Mouse (Mus musculus) myocyte (in vitro differentiated cells): Measurements from ENCODE around the gene Arsk. TPM values are rescaled to one million over a fixed set of nuclear protein-coding genes. Genes with fewer than 3 reads are reported as not detected.

Experiments
- H3K27me3 ChIP-seq: one replicate; pipeline ENCODE4 v1.6.1; 2011; ENCODE audit not compliant: control insufficient read depth, insufficient read depth, insufficient read length
- H3K36me3 ChIP-seq: one replicate; pipeline ENCODE4 v1.6.1; 2011; ENCODE audit not compliant: control insufficient read depth, insufficient read depth
- H3K4me2 ChIP-seq: one replicate; pipeline ENCODE4 v1.6.1; 2011; ENCODE audit warnings: low read depth, control low read depth
- H3K4me3 ChIP-seq: one replicate; pipeline ENCODE4 v1.5.1; 2011; ENCODE audit warnings: mild to moderate bottlenecking, control low read depth, moderate library complexity
- H3K79me2 ChIP-seq: one replicate; pipeline ENCODE4 v1.6.1; 2011; ENCODE audit not compliant: control insufficient read depth, insufficient read depth
- H3ac ChIP-seq: one replicate; pipeline ENCODE4 v1.6.1; 2011; ENCODE audit not compliant: control insufficient read depth, insufficient read length
- CEBPB ChIP-seq: IDR thresholded peaks from 2 replicates; pipeline ENCODE4 v1.6.1; 2011; ENCODE audit warnings: mild to moderate bottlenecking, moderate library complexity; ENCODE audit not compliant: poor library complexity, insufficient read depth, severe bottlenecking
- E2F4 ChIP-seq: IDR thresholded peaks from one replicate; pipeline ENCODE4 v1.6.1; 2011; ENCODE audit warnings: mild to moderate bottlenecking, control low read depth, moderate library complexity; ENCODE audit not compliant: insufficient read depth
- MAX ChIP-seq: IDR thresholded peaks from one replicate; pipeline ENCODE4 v1.6.1; 2011; ENCODE audit warnings: low read depth, mild to moderate bottlenecking, control low read depth
- MYOD1 ChIP-seq, 3 experiments: IDR thresholded peaks; one replicate each; pipeline ENCODE4 v1.6.1; 2011; ENCODE audit warnings: control low read depth in 2 of 3, low read depth in 2 of 3, mild to moderate bottlenecking in 2 of 3, moderate library complexity in 1 of 3; ENCODE audit not compliant: insufficient read length in 2 of 3, control insufficient read depth in 1 of 3
- MYOG ChIP-seq, 3 experiments: IDR thresholded peaks; one replicate each; pipeline ENCODE4 v1.6.1; 2011; ENCODE audit warnings: control low read depth in 2 of 3, low read depth in 2 of 3, mild to moderate bottlenecking in 2 of 3; ENCODE audit not compliant: insufficient read length in 2 of 3, control insufficient read depth in 1 of 3, insufficient read depth in 1 of 3
- POLR2A ChIP-seq: IDR thresholded peaks from one replicate; pipeline ENCODE4 v1.6.1; 2011; ENCODE audit warnings: low read depth, mild to moderate bottlenecking, control low read depth, moderate library complexity; ENCODE audit not compliant: insufficient read length
- POLR2AphosphoS2 ChIP-seq: IDR thresholded peaks from one replicate; pipeline ENCODE4 v1.6.1; 2011; ENCODE audit warnings: low read depth, control low read depth; ENCODE audit not compliant: insufficient read length
- REST ChIP-seq: IDR thresholded peaks from one replicate; pipeline ENCODE4 v1.6.1; 2011; ENCODE audit warnings: mild to moderate bottlenecking, control low read depth, moderate library complexity; ENCODE audit not compliant: insufficient read depth, insufficient read length
- SRF ChIP-seq: IDR thresholded peaks from one replicate; pipeline ENCODE4 v1.6.1; 2011; ENCODE audit warnings: low read depth; ENCODE audit not compliant: control insufficient read depth, insufficient read length
- TCF12 ChIP-seq: IDR thresholded peaks from one replicate; pipeline ENCODE4 v1.6.1; 2011; ENCODE audit warnings: mild to moderate bottlenecking, control low read depth; ENCODE audit not compliant: poor library complexity, insufficient read depth, severe bottlenecking
- TCF3 ChIP-seq: IDR thresholded peaks from one replicate; pipeline ENCODE4 v1.6.1; 2011; ENCODE audit warnings: low read depth, control low read depth; ENCODE audit not compliant: insufficient read length
- USF1 ChIP-seq: IDR thresholded peaks from one replicate; pipeline ENCODE4 v1.6.1; 2011; ENCODE audit warnings: low read depth, mild to moderate bottlenecking, control low read depth, moderate library complexity
- polyA plus RNA-seq: library from polyadenylated mRNA; unstranded; fragments of >200 nt; fragmentation: generic; extraction: Trizol; gene quantifications from one replicate; pipeline ENCODE4 v1.2.1, GENCODE M21; 2012; ENCODE audit warnings: missing spikeins

Arsk gene
- polyA plus RNA-seq, 1 experiment, result 2.4 TPM

DNA sequence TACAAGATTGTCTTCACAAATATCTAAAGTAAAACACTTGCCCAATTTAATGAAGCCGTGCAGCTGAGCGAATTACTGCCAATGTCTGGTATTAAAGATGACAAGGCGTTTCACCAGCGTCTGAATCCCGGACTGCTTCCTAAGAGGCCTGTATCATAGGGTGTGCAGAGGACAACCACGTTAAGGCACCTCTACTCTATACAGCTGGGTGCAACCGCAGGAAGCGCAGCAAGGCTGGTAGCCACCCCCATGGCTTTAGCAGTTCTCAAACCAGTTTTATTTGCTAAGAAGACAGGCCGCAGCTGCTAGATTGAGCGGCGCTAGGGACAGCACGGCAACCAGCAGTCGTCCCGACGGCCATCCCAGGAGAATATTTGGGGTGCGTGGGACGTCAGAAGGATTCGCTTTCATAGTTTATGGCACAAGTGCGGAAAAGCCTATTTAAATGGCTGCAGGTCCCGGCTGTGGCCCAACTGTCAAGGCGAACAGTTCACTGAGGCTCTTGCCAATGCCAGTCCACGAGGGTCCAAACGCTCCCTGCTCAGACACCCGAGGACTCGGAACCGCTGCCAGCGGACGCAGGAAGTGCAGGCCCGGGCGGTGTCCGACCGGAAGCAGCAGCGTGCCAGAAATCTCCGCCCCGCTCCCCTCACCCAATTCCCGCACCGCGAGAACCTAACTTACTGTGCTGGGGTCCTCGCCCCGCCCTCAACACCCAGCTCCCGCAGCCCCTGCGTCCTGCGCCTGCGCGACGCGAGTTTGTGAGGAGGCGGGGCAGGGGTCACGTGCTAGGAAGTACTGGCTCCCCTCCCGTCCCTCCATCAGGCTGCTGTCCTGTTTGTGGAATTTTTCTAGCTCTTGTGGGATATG is 80.3 kb downstream of the Arsk start, which contains the start of gene Rfesd:
Rfesd (minus strand) TSS at position 746 of the 870 bp plus-strand sequence.
- TF ChIP-seq POLR2A (peak; percentile 70), MYOG (IDR thresholded peaks at IDR 0.05; ENCODE audit: control insufficient read depth in 1 of 3, insufficient read depth in 1 of 3, insufficient read length in 2 of 3, low read depth in 2 of 3) (no peak), E2F4 (no peak), POLR2AphosphoS2 (peak; percentile 86), SRF (no peak), USF1 (peak; percentile 90), MAX (no peak), MYOD1 (IDR thresholded peaks at IDR 0.05; ENCODE audit: control insufficient read depth in 1 of 3, insufficient read length in 2 of 3, low read depth in 2 of 3) (no peak), TCF12 (no peak), REST (no peak), TCF3 (no peak), CEBPB (no peak)
- Histone ChIP-seq H3K4me3 (peak within 1 kb of the TSS; percentile 68), H3K36me3 (no peaks in the 10 kb centered on the region)

DNA sequence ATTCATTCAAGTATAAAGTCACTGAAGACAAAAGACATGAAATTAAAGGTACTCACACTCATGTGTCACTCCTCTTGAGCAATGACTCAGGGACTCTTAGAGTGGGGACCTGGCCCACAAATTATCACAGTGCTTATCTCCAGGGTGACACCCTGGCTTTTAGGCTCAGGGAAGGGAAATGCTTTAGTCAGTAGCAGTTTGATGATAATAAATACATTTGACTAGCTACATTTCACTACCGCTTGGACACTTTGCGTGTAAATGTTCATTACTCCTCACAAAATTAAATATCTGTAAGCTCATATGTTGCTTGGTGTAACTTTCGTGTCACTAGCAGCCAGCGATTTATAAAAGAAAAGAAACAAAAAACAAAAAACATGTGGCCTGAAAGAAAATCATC is 81.0 kb downstream of the Arsk start:
- Histone ChIP-seq H3K4me2 (peak overlapping the region; percentile 67), H3K4me3 (peak overlapping the region; percentile 68), H3K27me3 (no peaks in the 10 kb centered on the region), H3K36me3 (no peaks in the 10 kb centered on the region), H3ac (peak overlapping the region; percentile 48), H3K79me2 (peaks cover 6% of the 10 kb centered on the region)
- TF ChIP-seq MYOD1 (IDR thresholded peaks at IDR 0.05; ENCODE audit: control insufficient read depth in 1 of 3, insufficient read length in 2 of 3, low read depth in 2 of 3) (no peak), REST (no peak), E2F4 (no peak), POLR2A (no peak), MAX (no peak), SRF (no peak), TCF3 (no peak), USF1 (no peak), CEBPB (no peak), MYOG (IDR thresholded peaks at IDR 0.05; ENCODE audit: control insufficient read depth in 1 of 3, insufficient read depth in 1 of 3, insufficient read length in 2 of 3, low read depth in 2 of 3) (no peak), POLR2AphosphoS2 (no peak), TCF12 (no peak)

More for the DNA sequence above, 80.3 kb downstream of the Arsk start, which contains the start of gene Rfesd:
- H3K79me2 ChIP-seq, result peaks cover 6% of the 10 kb centered on the region
- peak within 1 kb of the TSS; percentile 67 for H3K4me2 ChIP-seq
- peak within 1 kb of the TSS; percentile 48 for H3ac ChIP-seq
- no peaks in the 10 kb centered on the region for H3K27me3 ChIP-seq

DNA sequence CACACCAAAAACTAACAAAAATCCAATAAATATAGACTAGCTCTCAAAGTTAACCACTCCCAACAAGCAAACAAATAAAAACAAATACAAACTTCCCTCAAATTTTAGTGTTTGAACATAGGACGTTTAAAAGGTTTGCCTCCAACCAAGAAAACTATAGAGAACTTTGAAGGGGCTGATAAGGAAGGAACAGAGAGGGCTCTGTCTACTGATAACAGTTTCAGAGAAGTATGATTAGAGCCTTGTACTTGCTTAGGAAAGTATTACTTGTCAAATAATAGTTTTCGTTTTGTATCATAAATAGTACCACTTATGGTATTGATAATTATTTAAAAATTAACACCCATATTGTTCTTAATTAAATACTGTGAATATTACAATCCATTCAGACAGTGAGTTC is 83.9 kb downstream of the Arsk start:
- TF ChIP-seq USF1 (no peak), MAX (no peak), POLR2A (no peak), TCF3 (no peak), POLR2AphosphoS2 (no peak), REST (no peak), TCF12 (no peak)
- peaks cover 6% of the 10 kb centered on the region for H3K79me2 ChIP-seq
- H3K4me3 ChIP-seq, result no peak overlapping the region
- H3K27me3 ChIP-seq, result no peaks in the 10 kb centered on the region
- no peak overlapping the region for H3ac ChIP-seq
- no peak overlapping the region for H3K4me2 ChIP-seq
- H3K36me3 ChIP-seq, result no peaks in the 10 kb centered on the region

Other genes with a start within 250 kb of the Arsk start
- 5.7 TPM for gene Rhobtb3, start 154.7 kb downstream of the Arsk start, polyA plus RNA-seq
- 0.12 TPM for gene Spata9, start 131.5 kb downstream of the Arsk start, polyA plus RNA-seq
- gene Rfesd, start 79.9 kb downstream of the Arsk start, polyA plus RNA-seq, result 5.4 TPM
- not detected for gene Gpr150, start 41.7 kb downstream of the Arsk start, polyA plus RNA-seq
- 3.9 TPM for gene Ttc37, start 74 bp upstream of the Arsk start, polyA plus RNA-seq
- gene Fam81b, start 206.4 kb upstream of the Arsk start, polyA plus RNA-seq, result not detected